Mouse (Mus musculus) central nervous system, embryonic 18 days (tissue): ENCODE results near the gene Slc22a29. TPM values are rescaled to one million over a fixed set of nuclear protein-coding genes. Genes with fewer than 3 reads are reported as not detected.

Experiments
- polyA plus RNA-seq: library from polyadenylated mRNA; depleted of rRNA; stranded (reverse); fragments of >200 nt; gene quantifications from 2 replicates; pipeline ENCODE4 v1.2.3, GENCODE M21; 2012; rRNA removed

The Slc22a29 gene
- polyA plus RNA-seq = 0.13 and 0.14 TPM in 2 replicates

GRCm38 (mm10) chr19:8218800-8219199, at the start of gene Slc22a29:
Gene Slc22a29 (minus strand): TSS chr19:8218900.

GRCm38 (mm10) chr19:8131881-8132280, 86.8 kb downstream of the Slc22a29 start, which contains the start of gene Slc22a28:
Gene Slc22a28 (minus strand): TSS chr19:8131982.

Other genes with a start within 250 kb of the Slc22a29 start
- not detected in 2 replicates for gene Slc22a28, start 86.9 kb downstream of the Slc22a29 start, polyA plus RNA-seq
- 0.04 TPM in 1 of 2 replicates, not detected in the other for gene Slc22a30, start 186.2 kb upstream of the Slc22a29 start, polyA plus RNA-seq